Mouse (Mus musculus): ENCODE measurements around the gene Rita1. TPM values are rescaled to one million over a fixed set of nuclear protein-coding genes. Genes with fewer than 3 reads are reported as not detected.

Rita1 gene
- polyA plus RNA-seq, 1 experiment from 2014 or later, result 14.3 TPM

- Histone ChIP-seq H3K9me3 (replicated peaks; ENCODE audit: low read length) (no peaks in the 10 kb centered on the region), H3K9ac (ENCODE audit: low read depth, low read length) (no peak overlapping the region), H3K4me2 (ENCODE audit: low read length) (no peak overlapping the region), H3K27ac (no peak overlapping the region), H3K36me3 (ENCODE audit: insufficient read depth, low read length) (no peaks in the 10 kb centered on the region), H3K4me1 (replicated peaks; ENCODE audit: insufficient read depth, low read length) (peaks cover 6% of the 10 kb centered on the region), H3K27me3 (ENCODE audit: insufficient read depth, low read length) (peaks cover 11% of the 10 kb centered on the region), H3K4me3 (replicated peaks; ENCODE audit: low read depth, low read length) (no peak overlapping the region)
- no peak for TF ChIP-seq CTCF (IDR thresholded peaks at IDR 0.05; ENCODE audit: low read depth)
- WGBS, result 26% methylated on average over 13 of the region's 13 CpGs
- DNase-seq (ENCODE audit: low spot score), result no peak
- no peak for ATAC-seq (replicated peaks; ENCODE audit: low FRiP score, low read depth)
These were observed 37.5 kb upstream of the Rita1 start for GRCm38 (mm10) chr5:120649938-120650337.

GRCm38 (mm10) chr5:120649374-120649933 is 37.1 kb upstream of the Rita1 start:
- no peak overlapping the region for H3K27ac ChIP-seq
- no peaks in the 10 kb centered on the region for H3K9me3 ChIP-seq (replicated peaks; ENCODE audit: low read length)
- peaks cover 6% of the 10 kb centered on the region for H3K4me1 ChIP-seq (replicated peaks; ENCODE audit: insufficient read depth, low read length)
- H3K4me3 ChIP-seq (replicated peaks; ENCODE audit: low read depth, low read length), result peak overlapping the region; percentile 28
- peaks cover 11% of the 10 kb centered on the region for H3K27me3 ChIP-seq (ENCODE audit: insufficient read depth, low read length)
- WGBS, result under 1% methylated on average over 20 of the region's 21 CpGs
- peak overlapping the region; percentile 58 for H3K4me2 ChIP-seq (ENCODE audit: low read length)
- 0 out of 2 replicates have a peak overlapping the region, but pooled peaks have one; percentile 35 for H3K9ac ChIP-seq (ENCODE audit: low read depth, low read length)
- DNase-seq (ENCODE audit: low spot score) (no peak), ATAC-seq (replicated peaks; ENCODE audit: low FRiP score, low read depth) (peak; percentile 44)
- no peaks in the 10 kb centered on the region for H3K36me3 ChIP-seq (ENCODE audit: insufficient read depth, low read length)
- no peak for TF ChIP-seq CTCF (IDR thresholded peaks at IDR 0.05; ENCODE audit: low read depth)

GRCm38 (mm10) chr5:120648569-120649373 is 36.4 kb upstream of the Rita1 start, which contains the start of gene Rasal1:
TSS of gene Rasal1 (plus strand) at chr5:120648812.
- no peaks in the 10 kb centered on the region for H3K36me3 ChIP-seq (ENCODE audit: insufficient read depth, low read length)
- peak within 1 kb of the TSS; percentile 28 for H3K4me3 ChIP-seq (replicated peaks; ENCODE audit: low read depth, low read length)
- no peaks in the 10 kb centered on the region for H3K9me3 ChIP-seq (replicated peaks; ENCODE audit: low read length)
- H3K4me1 ChIP-seq (replicated peaks; ENCODE audit: insufficient read depth, low read length), result peaks cover 6% of the 10 kb centered on the region
- DNase-seq (ENCODE audit: low spot score), result peak; percentile 46
- 1% methylated on average over 53 of the region's 53 CpGs for WGBS
- 0 out of 2 replicates have a peak within 1 kb of the TSS, but pooled peaks have one; percentile 35 for H3K9ac ChIP-seq (ENCODE audit: low read depth, low read length)
- H3K4me2 ChIP-seq (ENCODE audit: low read length), result peak within 1 kb of the TSS; percentile 58
- peaks cover 11% of the 10 kb centered on the region for H3K27me3 ChIP-seq (ENCODE audit: insufficient read depth, low read length)
- TF ChIP-seq CTCF (IDR thresholded peaks at IDR 0.05; ENCODE audit: low read depth), result peak; percentile 56
- H3K27ac ChIP-seq, result no peak within 1 kb of the TSS
- ATAC-seq (replicated peaks; ENCODE audit: low FRiP score, low read depth), result peak; percentile 51

- Histone ChIP-seq H3K9ac (ENCODE audit: low read depth, low read length) (no peak overlapping the region), H3K4me3 (replicated peaks; ENCODE audit: low read depth, low read length) (no peak overlapping the region), H3K9me3 (replicated peaks; ENCODE audit: low read length) (no peaks in the 10 kb centered on the region), H3K27ac (no peak overlapping the region), H3K4me1 (replicated peaks; ENCODE audit: insufficient read depth, low read length) (peaks cover 6% of the 10 kb centered on the region), H3K36me3 (ENCODE audit: insufficient read depth, low read length) (no peaks in the 10 kb centered on the region), H3K27me3 (ENCODE audit: insufficient read depth, low read length) (peaks cover 11% of the 10 kb centered on the region), H3K4me2 (ENCODE audit: low read length) (peak overlapping the region; percentile 58; the same call in 1 of the 2 replicates)
- ATAC-seq (replicated peaks; ENCODE audit: low FRiP score, low read depth) (no peak), DNase-seq (ENCODE audit: low spot score) (no peak)
- peak; percentile 26 for TF ChIP-seq CTCF (IDR thresholded peaks at IDR 0.05; ENCODE audit: low read depth)
- 22% methylated on average over 12 of the region's 12 CpGs for WGBS
These were observed 35.6 kb upstream of the Rita1 start for GRCm38 (mm10) chr5:120647814-120648491.

- DNase-seq (ENCODE audit: low spot score), result no peak
- Histone ChIP-seq H3K27me3 (ENCODE audit: insufficient read depth, low read length) (peaks cover 11% of the 10 kb centered on the region), H3K36me3 (ENCODE audit: insufficient read depth, low read length) (no peaks in the 10 kb centered on the region), H3K9me3 (replicated peaks; ENCODE audit: low read length) (no peaks in the 10 kb centered on the region), H3K27ac (no peak overlapping the region), H3K9ac (ENCODE audit: low read depth, low read length) (no peak overlapping the region), H3K4me2 (ENCODE audit: low read length) (no peak overlapping the region), H3K4me3 (replicated peaks; ENCODE audit: low read depth, low read length) (no peak overlapping the region), H3K4me1 (replicated peaks; ENCODE audit: insufficient read depth, low read length) (peaks cover 6% of the 10 kb centered on the region)
- TF ChIP-seq CTCF (IDR thresholded peaks at IDR 0.05; ENCODE audit: low read depth), result no peak
- ATAC-seq (replicated peaks; ENCODE audit: low FRiP score, low read depth), result no peak
- 64% methylated on average over 4 of the region's 4 CpGs for WGBS
These were observed 35.0 kb upstream of the Rita1 start for GRCm38 (mm10) chr5:120647361-120647760.

GRCm38 (mm10) chr5:120645851-120646250 is 33.5 kb upstream of the Rita1 start:
- H3K36me3 ChIP-seq (ENCODE audit: insufficient read depth, low read length), result no peaks in the 10 kb centered on the region
- no peak overlapping the region for H3K27ac ChIP-seq
- DNase-seq (ENCODE audit: low spot score) (no peak), ATAC-seq (replicated peaks; ENCODE audit: low FRiP score, low read depth) (no peak)
- H3K4me1 ChIP-seq (replicated peaks; ENCODE audit: insufficient read depth, low read length), result peaks cover 6% of the 10 kb centered on the region
- H3K27me3 ChIP-seq (ENCODE audit: insufficient read depth, low read length), result peaks cover 11% of the 10 kb centered on the region
- H3K4me2 ChIP-seq (ENCODE audit: low read length), result no peak overlapping the region
- no peak overlapping the region for H3K9ac ChIP-seq (ENCODE audit: low read depth, low read length)
- H3K4me3 ChIP-seq (replicated peaks; ENCODE audit: low read depth, low read length), result no peak overlapping the region
- H3K9me3 ChIP-seq (replicated peaks; ENCODE audit: low read length), result no peaks in the 10 kb centered on the region
- WGBS, result 52% methylated on average over 6 of the region's 6 CpGs
- no peak for TF ChIP-seq CTCF (IDR thresholded peaks at IDR 0.05; ENCODE audit: low read depth)
